Mouse (Mus musculus): ENCODE results near the gene Rab10.

The Rab10 gene

GRCm38 (mm10) chr12:3291849-3292248, 17.9 kb downstream of the Rab10 start:
- DNase-seq (ENCODE audit: low spot score): no peak

- DNase-seq (ENCODE audit: low spot score): no peak
Measured at GRCm38 (mm10) chr12:3291038-3291437, 18.7 kb downstream of the Rab10 start.

DNA sequence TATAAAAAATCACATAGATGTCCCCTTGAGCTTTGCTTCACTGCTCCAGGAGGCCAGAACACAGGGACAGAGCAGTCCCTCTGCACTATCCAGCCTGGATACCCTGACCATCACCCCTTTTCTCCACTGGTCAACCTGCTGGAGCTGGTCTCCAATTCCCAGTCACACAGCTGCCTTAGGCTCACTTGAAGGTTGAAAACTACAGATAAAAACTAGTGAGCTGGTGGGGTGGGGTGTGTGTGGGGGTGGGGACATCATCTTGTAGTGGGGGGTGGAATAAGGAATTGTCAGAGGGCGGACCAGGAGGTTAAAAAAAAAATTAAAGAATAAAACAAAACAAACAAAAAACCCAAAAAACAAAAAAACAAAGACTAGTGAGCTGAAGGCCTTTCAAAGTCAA, 21.3 kb downstream of the Rab10 start:
- no peak for DNase-seq (ENCODE audit: low spot score)

- no peak for DNase-seq (ENCODE audit: low spot score)
Measured at GRCm38 (mm10) chr12:3285919-3286318, 23.9 kb downstream of the Rab10 start.

DNA sequence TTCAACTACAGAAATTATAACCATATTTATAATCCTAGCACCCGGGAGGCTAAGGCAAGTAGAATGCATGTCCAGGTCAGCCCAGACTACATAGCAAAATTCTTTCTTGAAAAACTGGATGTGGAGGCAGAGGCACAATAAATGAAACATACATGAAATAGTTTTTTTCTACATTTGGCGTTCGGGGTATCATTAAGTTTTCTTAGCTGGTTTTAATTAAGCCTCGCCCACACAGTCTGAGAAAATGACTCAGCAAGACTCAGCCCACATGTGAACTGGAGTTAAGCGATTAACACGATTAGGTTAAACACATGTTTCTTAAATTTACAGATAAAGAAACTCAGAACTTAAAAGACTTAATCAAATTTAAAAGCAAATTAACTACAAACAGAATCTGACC, 24.4 kb downstream of the Rab10 start:
- DNase-seq (ENCODE audit: low spot score): no peak

DNA sequence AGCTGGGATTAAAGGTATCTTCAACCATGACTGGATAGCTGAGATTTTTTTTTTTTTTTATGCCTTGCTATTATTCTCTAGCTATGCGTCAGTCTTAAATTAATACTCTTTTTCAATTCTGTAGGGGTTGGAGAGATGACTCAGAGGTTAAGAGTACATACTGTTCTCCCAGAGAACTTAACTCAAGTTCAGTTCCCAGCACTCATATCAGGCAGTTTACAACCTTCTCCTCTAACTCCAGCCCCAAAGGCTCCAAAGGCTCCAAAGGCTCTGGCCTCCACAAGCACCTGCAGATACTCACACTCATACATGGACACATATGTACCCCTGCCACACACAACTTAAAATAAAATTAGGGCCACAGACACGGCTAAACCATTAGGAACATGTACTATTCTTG, 25.3 kb downstream of the Rab10 start:
- no peak for DNase-seq (ENCODE audit: low spot score)

DNA sequence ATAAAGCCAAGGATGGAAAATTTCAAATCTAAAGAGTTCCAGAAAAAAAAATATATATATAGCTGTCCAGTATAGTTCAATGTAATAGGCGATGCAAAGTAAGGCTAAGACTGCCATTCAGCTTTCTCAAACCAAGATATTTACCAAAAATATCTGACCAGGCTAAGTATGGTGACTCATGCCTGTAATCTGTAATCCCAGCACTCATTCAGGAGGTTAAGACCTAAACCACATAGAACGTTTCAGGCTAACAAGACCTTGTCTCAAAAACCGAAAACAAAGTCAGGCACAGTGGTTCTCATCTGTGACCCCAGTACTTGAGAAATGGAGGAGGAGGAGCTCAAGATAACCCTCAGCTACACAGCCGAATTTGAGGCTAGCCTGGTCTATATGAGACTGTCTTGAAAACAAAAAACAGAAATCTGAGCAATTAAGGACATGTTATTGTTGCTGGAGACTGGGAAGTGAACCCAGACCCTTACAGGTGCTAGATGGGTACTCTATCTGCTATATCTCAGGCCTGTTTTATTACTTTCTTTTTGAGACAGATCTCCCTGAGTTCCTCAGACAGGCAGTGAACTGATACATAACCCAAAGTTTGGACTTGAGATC, 25.8 kb downstream of the Rab10 start:
- DNase-seq (ENCODE audit: low spot score): no peak

DNA sequence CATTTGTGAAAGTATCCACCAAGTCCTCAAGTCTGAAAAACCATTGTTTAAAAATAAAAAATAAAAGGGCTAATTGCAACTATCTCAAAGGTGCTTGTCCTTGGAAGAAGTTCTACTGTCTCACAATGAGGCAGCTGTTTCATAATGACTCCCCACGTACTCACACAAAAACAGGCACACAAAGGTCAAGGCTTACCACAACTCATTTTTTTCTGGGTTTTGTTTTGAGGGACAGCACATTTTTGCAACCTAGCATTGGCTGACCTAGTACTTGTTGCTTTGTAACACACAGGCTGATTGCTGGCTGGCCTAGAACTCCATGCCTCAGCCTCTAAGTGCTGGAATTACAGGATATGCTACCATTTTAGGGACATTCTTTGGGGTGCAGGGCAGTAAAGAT, 26.8 kb downstream of the Rab10 start:
- DNase-seq (ENCODE audit: low spot score): no peak

DNA sequence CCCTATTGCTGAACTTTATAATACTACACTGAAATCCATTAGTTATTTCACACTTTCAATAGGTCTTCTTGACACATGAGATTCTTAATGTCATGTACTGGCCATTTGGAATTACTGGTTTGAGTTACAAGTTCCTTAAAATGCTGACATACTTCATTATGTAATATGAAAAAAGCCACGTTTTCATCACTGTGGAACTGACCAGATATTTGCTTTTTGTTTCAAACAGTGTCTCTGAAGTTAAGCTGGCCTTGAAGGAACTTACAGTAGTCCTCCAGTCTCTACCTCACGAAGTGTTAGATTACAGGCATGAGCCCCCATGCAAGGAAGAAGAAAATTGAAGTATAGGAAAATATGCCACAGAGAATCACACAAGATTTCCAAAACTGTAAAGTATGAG, 27.2 kb downstream of the Rab10 start:
- DNase-seq (ENCODE audit: low spot score): no peak

- DNase-seq (ENCODE audit: low spot score): no peak
Measured at GRCm38 (mm10) chr12:3278880-3279339, 30.9 kb downstream of the Rab10 start.

DNA sequence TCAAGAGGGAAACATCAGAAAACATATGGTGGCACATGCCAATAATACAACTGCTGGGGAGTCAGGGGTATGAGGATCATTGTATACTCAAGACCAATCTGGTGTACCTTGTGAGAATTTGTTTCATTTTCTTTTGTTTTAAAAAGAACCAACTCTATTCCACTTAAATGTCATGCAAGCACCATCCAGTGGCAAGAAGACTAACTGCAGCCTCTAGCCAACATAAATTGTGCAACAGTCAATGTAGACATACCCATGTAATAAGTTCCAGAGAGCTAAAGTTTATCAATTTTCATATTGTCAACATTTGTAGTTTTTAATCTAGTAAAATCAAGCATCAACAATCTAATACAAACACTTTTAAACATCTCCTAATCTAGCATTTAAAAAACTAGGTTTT, 39.0 kb downstream of the Rab10 start:
- DNase-seq (ENCODE audit: low spot score): no peak

GRCm38 (mm10) chr12:3267397-3267796, 42.4 kb downstream of the Rab10 start:
- no peak for DNase-seq (ENCODE audit: low spot score)

DNA sequence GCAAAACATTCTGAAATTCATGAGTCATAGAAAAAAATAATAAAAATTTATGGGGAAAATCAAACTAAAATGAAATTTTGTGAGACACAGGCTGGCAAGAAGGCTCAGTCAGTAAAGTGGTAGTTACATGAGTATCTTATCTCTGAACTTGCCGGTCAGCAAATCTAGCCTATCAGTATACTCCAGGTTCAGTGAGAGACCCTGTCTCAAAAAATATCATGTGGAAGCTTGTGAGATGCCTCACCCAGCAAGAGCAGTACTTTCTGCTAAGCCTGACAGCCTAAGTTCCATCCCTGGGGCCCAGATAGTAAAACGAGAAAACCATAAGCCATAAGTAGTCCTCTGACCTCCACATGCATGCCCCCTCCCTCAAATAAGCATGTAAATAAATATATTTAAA, 44.6 kb downstream of the Rab10 start:
- DNase-seq (ENCODE audit: low spot score): no peak

GRCm38 (mm10) chr12:3264449-3264848, 45.3 kb downstream of the Rab10 start:
- no peak for DNase-seq (ENCODE audit: low spot score)

- no peak for DNase-seq (ENCODE audit: low spot score)
Measured at GRCm38 (mm10) chr12:3261596-3261995, 48.2 kb downstream of the Rab10 start.

DNA sequence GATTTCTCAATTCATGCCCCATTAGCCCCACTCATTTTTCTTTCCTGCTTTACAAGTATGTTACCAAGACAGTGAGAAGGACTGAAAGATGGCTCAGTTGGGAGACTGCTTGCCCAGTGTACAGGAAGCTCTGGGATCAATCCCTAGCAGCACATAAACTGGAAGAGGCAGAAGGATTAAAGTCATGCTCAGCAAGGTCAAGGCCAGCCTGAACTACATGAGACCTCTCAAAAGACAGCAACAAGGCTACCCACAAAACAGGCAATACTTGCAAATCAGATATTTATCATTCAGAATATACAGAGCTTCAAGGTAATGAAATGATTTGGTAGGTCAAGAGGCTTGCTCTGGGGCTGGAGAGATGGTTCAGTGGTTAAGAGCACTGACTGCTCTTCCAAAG, 53.8 kb downstream of the Rab10 start:
- DNase-seq (ENCODE audit: low spot score): no peak

DNA sequence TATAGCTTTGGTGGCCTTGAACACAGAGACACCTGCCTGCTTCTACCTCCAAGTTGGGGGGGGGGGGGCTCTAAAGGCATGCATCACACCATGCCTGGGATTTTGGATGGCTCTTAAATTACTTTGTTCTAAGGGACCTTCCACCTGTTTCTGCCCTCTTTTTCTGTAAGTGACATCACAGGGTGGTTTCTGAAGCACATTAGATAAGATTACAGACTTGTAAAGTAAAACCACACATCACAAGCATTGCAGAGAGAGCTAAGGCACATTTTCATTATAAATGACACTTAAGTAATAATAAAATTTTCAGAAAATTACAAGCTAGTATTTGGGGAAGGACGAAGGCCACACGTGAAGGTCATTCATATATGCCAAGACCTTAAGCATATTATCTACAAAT, 54.3 kb downstream of the Rab10 start:
- DNase-seq (ENCODE audit: low spot score): no peak

GRCm38 (mm10) chr12:3253591-3253990, 56.2 kb downstream of the Rab10 start:
- no peak for DNase-seq (ENCODE audit: low spot score)

- DNase-seq (ENCODE audit: low spot score): no peak
Measured at GRCm38 (mm10) chr12:3246091-3246490, 63.7 kb downstream of the Rab10 start.

GRCm38 (mm10) chr12:3239544-3239943, 70.2 kb downstream of the Rab10 start:
- DNase-seq (ENCODE audit: low spot score): no peak

GRCm38 (mm10) chr12:3238361-3239051, 71.3 kb downstream of the Rab10 start:
- no peak for DNase-seq (ENCODE audit: low spot score)

GRCm38 (mm10) chr12:3237799-3238198, 72.0 kb downstream of the Rab10 start:
- DNase-seq (ENCODE audit: low spot score): no peak

DNA sequence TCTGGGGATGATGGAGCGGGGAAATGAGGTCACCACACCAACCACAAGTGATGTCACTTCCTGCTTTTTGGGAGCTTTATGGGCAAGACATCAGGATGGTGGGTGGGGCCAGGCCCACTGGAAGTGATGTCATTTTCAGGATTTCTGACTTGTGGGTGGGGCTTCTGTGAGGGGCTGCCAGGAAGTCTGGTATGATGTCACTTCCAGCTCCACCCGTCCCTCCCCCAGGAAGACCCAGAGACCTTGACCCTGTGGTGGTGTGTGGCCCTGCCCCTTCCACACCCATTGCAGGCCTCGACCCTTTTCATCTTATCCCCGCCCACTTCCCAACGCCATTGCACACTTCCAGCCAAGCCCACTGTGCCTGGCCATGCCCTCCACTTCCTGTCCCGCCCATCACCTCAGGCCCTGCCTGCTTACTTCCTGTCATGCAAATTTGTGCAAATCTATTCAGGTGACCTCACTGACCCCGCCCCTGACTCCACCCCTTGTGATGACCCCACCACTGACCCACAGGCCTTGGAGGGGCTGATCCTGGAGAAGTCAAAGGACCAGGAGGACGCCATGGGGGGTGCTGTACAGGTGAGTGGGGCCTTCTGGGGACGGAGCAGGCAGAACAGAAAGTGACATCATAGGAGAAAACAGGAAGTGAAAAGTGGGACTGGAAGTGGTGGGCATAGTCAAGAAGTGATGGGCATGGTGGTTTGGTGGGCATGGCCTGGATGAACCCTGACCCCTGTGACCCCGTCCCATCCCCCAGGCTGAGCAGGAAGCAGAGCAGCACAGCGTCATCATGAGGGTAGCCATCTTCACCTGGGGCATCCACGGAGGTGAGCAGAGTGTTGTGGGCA, 72.7 kb downstream of the Rab10 start:
- no peak for DNase-seq (ENCODE audit: low spot score)
